Mouse (Mus musculus) forebrain, embryonic 15.5 days (tissue): ENCODE data around the gene A930004D18Rik. TPM values are rescaled to one million over a fixed set of nuclear protein-coding genes. Genes with fewer than 3 reads are reported as not detected.
A peak's percentile ranks its signal among the peaks of the same experiment; 100 is the strongest.

Source experiments
- ATAC-seq: fragments of 200-750 bp; cut with Nextera tagmentation; replicated peaks from 2 replicates; pipeline ENCODE4 v1.8.0; 2017; ENCODE audit warnings: mild to moderate bottlenecking, moderate TSS enrichment, moderate library complexity
- H3K27ac ChIP-seq: fragments of 300-500 bp; sonication (generic); replicated peaks from 2 replicates; pipeline ENCODE4 v1.5.1; 2015; ENCODE audit warnings: mild to moderate bottlenecking, inconsistent platforms
- H3K27me3 ChIP-seq: fragments of 300-500 bp; sonication (generic); 2 replicates; pipeline ENCODE4 v1.6.1; 2015; ENCODE audit warnings: inconsistent platforms
- H3K36me3 ChIP-seq: fragments of 300-500 bp; sonication (generic); 2 replicates; pipeline ENCODE4 v1.6.1; 2015; ENCODE audit warnings: mild to moderate bottlenecking, inconsistent platforms
- H3K4me1 ChIP-seq: fragments of 300-500 bp; sonication (generic); 2 replicates; pipeline ENCODE4 v1.6.1; 2015; ENCODE audit warnings: inconsistent platforms
- H3K4me2 ChIP-seq: fragments of 300-500 bp; sonication (generic); replicated peaks from 2 replicates; pipeline ENCODE4 v1.6.1; 2015; ENCODE audit warnings: mild to moderate bottlenecking, inconsistent platforms
- H3K4me3 ChIP-seq: fragments of 300-500 bp; sonication (generic); 2 replicates; pipeline ENCODE4 v1.5.1; 2015; ENCODE audit warnings: mild to moderate bottlenecking, inconsistent platforms
- H3K9ac ChIP-seq: fragments of 300-500 bp; sonication (generic); replicated peaks from 2 replicates; pipeline ENCODE4 v1.6.1; 2015; ENCODE audit warnings: mild to moderate bottlenecking, inconsistent platforms
- H3K9me3 ChIP-seq: fragments of 300-500 bp; sonication (generic); 2 replicates; pipeline ENCODE4 v1.6.1; 2016; ENCODE audit warnings: inconsistent platforms
- WGBS: fragments of 180-500 bp; shearing (Covaris S2); methylation state at CpG from one replicate; pipeline ENCODE4 v1.1.7; 2015; ENCODE audit warnings: mixed read lengths; 5-methylcytosine and 5-hydroxymethylcytosine counted together
- polyA plus RNA-seq: library from polyadenylated mRNA; unstranded; fragments of >200 nt; fragmentation: Nextera tagmentation; extraction: Ambion mirVana; gene quantifications from 2 replicates; pipeline ENCODE4 v1.2.1, GENCODE M21; 2015

The A930004D18Rik gene
- polyA plus RNA-seq, 1 experiment from 2014 or later, result 14.7 TPM

DNA sequence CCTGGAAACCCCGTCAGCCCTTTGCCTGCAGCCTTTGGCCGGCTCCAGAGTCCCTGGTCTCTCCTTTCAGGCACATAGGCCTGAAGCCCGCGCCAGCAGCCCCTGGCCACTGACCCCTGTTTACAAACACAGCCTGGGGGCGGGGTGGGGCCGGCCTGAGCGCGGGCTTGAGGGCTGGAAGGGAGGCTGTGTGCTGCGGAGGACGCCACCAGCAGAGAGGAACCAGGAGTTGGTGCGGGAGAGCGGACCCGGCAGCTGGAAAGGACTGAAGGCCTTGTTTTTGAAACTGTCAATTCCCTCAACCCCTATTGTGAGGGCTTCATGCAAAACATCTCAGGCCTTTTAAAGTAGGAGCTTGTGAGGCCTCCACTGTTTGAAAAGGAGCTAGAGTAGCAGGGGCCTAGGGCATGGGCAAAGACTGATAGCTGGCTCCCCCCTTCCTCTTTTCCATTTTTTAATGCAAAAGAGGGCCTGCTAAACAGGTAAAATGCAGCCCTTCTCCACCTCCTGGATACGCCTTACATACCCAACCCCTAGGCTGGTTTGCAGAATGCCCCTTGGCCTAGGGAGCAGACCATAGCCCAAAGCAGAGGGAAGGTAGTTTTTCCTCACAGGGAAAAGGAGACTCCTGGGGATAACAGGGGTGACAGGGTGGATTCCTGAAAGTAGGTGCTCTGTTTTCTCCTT, 3.8 kb upstream of the A930004D18Rik start:
- no peaks in the 10 kb centered on the region for H3K27me3 ChIP-seq
- peak; percentile 85 for ATAC-seq
- H3K36me3 ChIP-seq, result no peaks in the 10 kb centered on the region
- H3K4me1 ChIP-seq, result peaks cover 65% of the 10 kb centered on the region
- WGBS, result 4% methylated on average over 14 of the region's 14 CpGs
- H3K4me3 ChIP-seq, result peak overlapping the region; percentile 35
- peak overlapping the region; percentile 60 for H3K4me2 ChIP-seq
- H3K9ac ChIP-seq, result peak overlapping the region; percentile 50
- H3K27ac ChIP-seq, result peak overlapping the region; percentile 88
- no peaks in the 10 kb centered on the region for H3K9me3 ChIP-seq

DNA sequence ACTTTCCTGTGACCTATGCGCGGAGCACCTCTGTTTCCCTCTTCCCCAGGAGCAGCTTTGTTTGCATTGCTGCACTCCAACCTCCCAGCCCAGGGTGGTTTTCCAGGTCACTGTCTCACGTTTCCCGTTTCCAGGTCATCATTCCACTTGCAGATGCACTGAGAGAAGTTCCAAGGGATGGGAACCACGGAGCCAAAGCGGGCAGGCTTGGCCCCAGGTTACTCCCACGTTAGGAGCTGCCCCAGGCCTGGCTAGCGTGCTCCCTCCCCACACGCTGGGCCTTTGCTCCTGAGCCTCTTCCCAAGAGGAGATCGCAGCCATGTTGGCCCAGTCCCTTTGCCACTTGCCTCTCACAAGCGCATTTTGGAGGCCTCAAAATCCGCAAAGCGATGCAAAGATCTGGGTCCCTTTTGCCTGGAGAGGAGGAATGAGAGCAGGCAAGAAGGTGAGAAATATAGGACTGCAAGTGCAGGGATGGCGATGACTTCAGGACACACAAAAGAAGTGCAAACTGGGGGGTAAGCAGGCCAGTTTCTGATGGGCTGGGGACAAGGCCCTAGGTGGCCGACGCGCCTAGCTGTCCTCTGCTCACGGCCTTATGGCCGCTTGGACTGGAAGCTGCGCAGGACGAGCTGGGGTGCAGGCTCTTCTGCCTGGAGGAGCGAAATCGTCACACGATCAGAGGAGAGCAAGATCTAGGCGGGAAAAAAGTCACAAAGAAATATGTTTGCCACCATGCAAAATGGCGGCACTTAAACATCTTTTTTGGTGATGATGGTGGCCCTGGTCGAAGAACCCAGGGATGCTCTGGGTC, 3.0 kb upstream of the A930004D18Rik start:
- Histone ChIP-seq H3K4me1 (peaks cover 65% of the 10 kb centered on the region), H3K4me2 (peak overlapping the region; percentile 60), H3K27me3 (no peaks in the 10 kb centered on the region), H3K9ac (peak overlapping the region; percentile 50), H3K36me3 (no peaks in the 10 kb centered on the region), H3K9me3 (no peaks in the 10 kb centered on the region), H3K27ac (peak overlapping the region; percentile 88), H3K4me3 (peak overlapping the region; percentile 35)
- WGBS, result 6% methylated on average over 27 of the region's 27 CpGs
- peak; percentile 41 for ATAC-seq

GRCm38 (mm10) chr2:18039566-18040290, 2.2 kb upstream of the A930004D18Rik start:
- ATAC-seq, result peak; percentile 59
- no peaks in the 10 kb centered on the region for H3K36me3 ChIP-seq
- H3K9ac ChIP-seq, result peak overlapping the region; percentile 50
- peak overlapping the region; percentile 88 for H3K27ac ChIP-seq
- peaks cover 62% of the 10 kb centered on the region for H3K4me1 ChIP-seq
- H3K9me3 ChIP-seq, result no peaks in the 10 kb centered on the region
- H3K4me3 ChIP-seq, result peak overlapping the region; percentile 35
- WGBS, result 1% methylated on average over 44 of the region's 46 CpGs
- no peaks in the 10 kb centered on the region for H3K27me3 ChIP-seq
- peak overlapping the region; percentile 60 for H3K4me2 ChIP-seq

GRCm38 (mm10) chr2:18038895-18039371, 1.4 kb upstream of the A930004D18Rik start:
- Histone ChIP-seq H3K9ac (peak overlapping the region; percentile 50; the same call in 1 of the 2 replicates), H3K4me2 (peak overlapping the region; percentile 60), H3K4me3 (peak overlapping the region; percentile 35; the same call in 1 of the 2 replicates), H3K9me3 (no peaks in the 10 kb centered on the region), H3K4me1 (peaks cover 59% of the 10 kb centered on the region), H3K27me3 (no peaks in the 10 kb centered on the region), H3K27ac (peak overlapping the region; percentile 88), H3K36me3 (no peaks in the 10 kb centered on the region)
- no peak for ATAC-seq
- 31% methylated on average over 10 of the region's 10 CpGs for WGBS

GRCm38 (mm10) chr2:18038141-18038752, 710 bp upstream of the A930004D18Rik start:
- no peaks in the 10 kb centered on the region for H3K36me3 ChIP-seq
- H3K4me1 ChIP-seq, result peaks cover 60% of the 10 kb centered on the region
- no peak for ATAC-seq
- H3K9me3 ChIP-seq, result no peaks in the 10 kb centered on the region
- H3K9ac ChIP-seq, result no peak overlapping the region
- no peak overlapping the region for H3K4me3 ChIP-seq
- no peaks in the 10 kb centered on the region for H3K27me3 ChIP-seq
- WGBS, result 45% methylated on average over 3 of the region's 3 CpGs
- H3K27ac ChIP-seq, result 0 out of 2 replicates have a peak overlapping the region, but pooled peaks have one; percentile 88
- H3K4me2 ChIP-seq, result no peak overlapping the region

GRCm38 (mm10) chr2:18034371-18035250, 2.9 kb downstream of the A930004D18Rik start:
- no peak for ATAC-seq
- no peak overlapping the region for H3K4me2 ChIP-seq
- WGBS, result 37% methylated on average over 10 of the region's 10 CpGs
- H3K9me3 ChIP-seq, result no peaks in the 10 kb centered on the region
- no peak overlapping the region for H3K4me3 ChIP-seq
- H3K4me1 ChIP-seq, result peaks cover 53% of the 10 kb centered on the region
- no peak overlapping the region for H3K9ac ChIP-seq
- H3K27ac ChIP-seq, result no peak overlapping the region
- H3K36me3 ChIP-seq, result no peaks in the 10 kb centered on the region
- H3K27me3 ChIP-seq, result no peaks in the 10 kb centered on the region

- ATAC-seq, result no peak
- H3K4me2 ChIP-seq, result peak overlapping the region; percentile 16; the same call in 1 of the 2 replicates
- H3K27me3 ChIP-seq, result no peaks in the 10 kb centered on the region
- peaks cover 43% of the 10 kb centered on the region for H3K4me1 ChIP-seq
- no peaks in the 10 kb centered on the region for H3K36me3 ChIP-seq
- 0 out of 2 replicates have a peak overlapping the region, but pooled peaks have one; percentile 9 for H3K9ac ChIP-seq
- no peak overlapping the region; the same call in 1 of the 2 replicates for H3K4me3 ChIP-seq
- no peak overlapping the region for H3K27ac ChIP-seq
- H3K9me3 ChIP-seq, result no peaks in the 10 kb centered on the region
- WGBS, result 27% methylated on average over 10 of the region's 10 CpGs
Measured at GRCm38 (mm10) chr2:18033166-18034108, 4.1 kb downstream of the A930004D18Rik start.

- H3K4me3 ChIP-seq, result no peak overlapping the region
- 40% methylated on average over 5 of the region's 5 CpGs for WGBS
Measured at GRCm38 (mm10) chr2:18032538-18032895, 5.0 kb downstream of the A930004D18Rik start.

GRCm38 (mm10) chr2:18031831-18032537, 5.6 kb downstream of the A930004D18Rik start:
- Histone ChIP-seq H3K9ac (peak overlapping the region; percentile 55), H3K9me3 (no peaks in the 10 kb centered on the region), H3K36me3 (no peaks in the 10 kb centered on the region), H3K27me3 (no peaks in the 10 kb centered on the region), H3K27ac (no peak overlapping the region), H3K4me3 (peak overlapping the region; percentile 33), H3K4me2 (peak overlapping the region; percentile 72), H3K4me1 (peaks cover 45% of the 10 kb centered on the region)
- ATAC-seq, result no peak
- WGBS, result 2% methylated on average over 33 of the region's 34 CpGs

More at GRCm38 (mm10) chr2:18032538-18032895, 5.0 kb downstream of the A930004D18Rik start:
- Histone ChIP-seq H3K4me1 (peaks cover 42% of the 10 kb centered on the region), H3K27ac (no peak overlapping the region), H3K4me2 (peak overlapping the region; percentile 8; the same call in 1 of the 2 replicates), H3K9me3 (no peaks in the 10 kb centered on the region), H3K9ac (no peak overlapping the region), H3K27me3 (no peaks in the 10 kb centered on the region), H3K36me3 (no peaks in the 10 kb centered on the region)
- no peak for ATAC-seq
